Mouse (Mus musculus) gastrocnemius, postnatal 36 days (tissue): ENCODE data around the gene Pfdn4. TPM values are rescaled to one million over a fixed set of nuclear protein-coding genes. Genes with fewer than 3 reads are reported as not detected.

Experiments
- DNase-seq, 2 experiments: peaks; one replicate each; pipeline ENCODE4 v3.0.0; 2022
- intact Hi-C: fragments of 180-260 bp; cut with DNase I; formaldehyde crosslinking; loops from one replicate; pipeline ENCODE4 v1.15.1; 2025
- total RNA-seq, 2 experiments: library from RNA; stranded (reverse); gene quantifications; 2 replicates each; pipeline ENCODE4 v1.2.3; 2021

Gene Pfdn4
- total RNA-seq, 2 experiments from 2014 or later, result 12.1 to 12.6 TPM

GRCm38 (mm10) chr2:170494784-170495710 is 1.2 kb upstream of the Pfdn4 start:
- no peak for DNase-seq
- intact Hi-C loops, result no loop called here

- DNase-seq, result peak in 1 of 2 experiments; percentile 56
- intact Hi-C loops, result no loop called here
Measured at GRCm38 (mm10) chr2:170497091-170497566, 901 bp downstream of the Pfdn4 start, which contains the start of gene Cyp24a1. Cyp24a1 (minus strand) TSS chr2:170497145.

- intact Hi-C loops, result no loop called here
- DNase-seq, result no peak
Measured at GRCm38 (mm10) chr2:170498011-170498410, 1.8 kb downstream of the Pfdn4 start.

GRCm38 (mm10) chr2:170503343-170503742 is 7.1 kb downstream of the Pfdn4 start:
- intact Hi-C loops, result no loop called here
- DNase-seq, result no peak

- intact Hi-C loops, result no loop called here
- DNase-seq, result no peak
Measured at GRCm38 (mm10) chr2:170503983-170504382, 7.8 kb downstream of the Pfdn4 start.

- peak; percentile 70 to 74 for DNase-seq
- intact Hi-C loops, result loop anchor here (1.0 to 2.0 kb wide), 2 partner anchors 55 to 153 kb away; no protein-coding TSS in a partner anchor
Measured at GRCm38 (mm10) chr2:170507734-170508133, 11.5 kb downstream of the Pfdn4 start.

- peak; percentile 85 to 86 for DNase-seq
- intact Hi-C loops, result loop anchor here (1.0 to 2.0 kb wide), 2 partner anchors 57 to 154 kb away; no protein-coding TSS in a partner anchor
Measured at GRCm38 (mm10) chr2:170508821-170509220, 12.6 kb downstream of the Pfdn4 start.

- peak; percentile 88 to 90 for DNase-seq
- intact Hi-C loops, result no loop called here
Measured at GRCm38 (mm10) chr2:170511073-170511891, 15.1 kb downstream of the Pfdn4 start.

GRCm38 (mm10) chr2:170513756-170514155 is 17.5 kb downstream of the Pfdn4 start:
- DNase-seq, result no peak
- intact Hi-C loops, result no loop called here

GRCm38 (mm10) chr2:170520321-170520971 is 24.2 kb downstream of the Pfdn4 start:
- DNase-seq, result no peak
- intact Hi-C loops, result loop anchor here (5.0 kb wide), 1 partner anchor 77 kb away; no protein-coding TSS in a partner anchor

GRCm38 (mm10) chr2:170526513-170526912 is 30.3 kb downstream of the Pfdn4 start:
- DNase-seq, result no peak
- intact Hi-C loops, result no loop called here

GRCm38 (mm10) chr2:170528061-170528460 is 31.8 kb downstream of the Pfdn4 start:
- DNase-seq, result no peak
- intact Hi-C loops, result no loop called here

- intact Hi-C loops, result no loop called here
- DNase-seq, result no peak
Measured at GRCm38 (mm10) chr2:170529766-170530165, 33.5 kb downstream of the Pfdn4 start.

GRCm38 (mm10) chr2:170530256-170530655 is 34.0 kb downstream of the Pfdn4 start:
- intact Hi-C loops, result no loop called here

GRCm38 (mm10) chr2:170534116-170534802 is 38.0 kb downstream of the Pfdn4 start:
- intact Hi-C loops, result no loop called here
- no peak for DNase-seq

More at GRCm38 (mm10) chr2:170530256-170530655, 34.0 kb downstream of the Pfdn4 start:
- no peak for DNase-seq

GRCm38 (mm10) chr2:170534803-170535174 is 38.6 kb downstream of the Pfdn4 start:
- intact Hi-C loops, result no loop called here
- no peak for DNase-seq

- intact Hi-C loops, result no loop called here
- no peak for DNase-seq
Measured at GRCm38 (mm10) chr2:170535841-170536240, 39.6 kb downstream of the Pfdn4 start.

- intact Hi-C loops, result no loop called here
- no peak for DNase-seq
Measured at GRCm38 (mm10) chr2:170539211-170539610, 43.0 kb downstream of the Pfdn4 start.

GRCm38 (mm10) chr2:170543625-170544024 is 47.4 kb downstream of the Pfdn4 start:
- intact Hi-C loops, result no loop called here
- no peak for DNase-seq

- intact Hi-C loops, result no loop called here
- no peak for DNase-seq
Measured at GRCm38 (mm10) chr2:170544159-170544558, 47.9 kb downstream of the Pfdn4 start.
